Mouse (Mus musculus): ENCODE measurements at regions not wholly inside any gene's neighbourhood (a gene's known extent, or its start where the extent isn't known, plus 50 kb on each side); places are given as distances from the start of the nearest gene placed in this dataset.

- DNase-seq (ENCODE audit: low spot score in 2 of 2), result no peak
These were observed 239.9 kb downstream of the Fam173b start for GRCm38 (mm10) chr15:31841519-31841918.

- no peak for DNase-seq (ENCODE audit: low spot score in 2 of 2)
These were observed 253.1 kb downstream of the Fam173b start for GRCm38 (mm10) chr15:31854764-31855163.

GRCm38 (mm10) chr15:31855188-31855587, 253.5 kb downstream of the Fam173b start:
- no peak for DNase-seq (ENCODE audit: low spot score in 2 of 2)

- no peak for DNase-seq (ENCODE audit: low spot score in 2 of 2)
These were observed 267.4 kb downstream of the Fam173b start for GRCm38 (mm10) chr15:31869100-31869499.

- DNase-seq (ENCODE audit: low spot score in 2 of 2), result no peak
These were observed 268.2 kb downstream of the Fam173b start for GRCm38 (mm10) chr15:31869673-31870417.

- no peak for DNase-seq (ENCODE audit: low spot score in 2 of 2)
These were observed 273.8 kb downstream of the Fam173b start for GRCm38 (mm10) chr15:31875436-31875835.

GRCm38 (mm10) chr15:31880479-31880878, 278.8 kb downstream of the Fam173b start:
- no peak for DNase-seq (ENCODE audit: low spot score in 2 of 2)

- DNase-seq (ENCODE audit: low spot score in 2 of 2), result no peak
These were observed 280.7 kb downstream of the Fam173b start for GRCm38 (mm10) chr15:31882331-31882730.

- DNase-seq (ENCODE audit: low spot score in 2 of 2), result no peak
These were observed 281.9 kb downstream of the Fam173b start for GRCm38 (mm10) chr15:31883516-31883915.

- DNase-seq (ENCODE audit: low spot score in 2 of 2), result no peak
These were observed 278.0 kb upstream of the Tas2r119 start for GRCm38 (mm10) chr15:31898904-31899650.

- no peak for DNase-seq (ENCODE audit: low spot score in 2 of 2)
These were observed 276.8 kb upstream of the Tas2r119 start for GRCm38 (mm10) chr15:31900325-31900724.

- no peak for DNase-seq (ENCODE audit: low spot score in 2 of 2)
These were observed 268.7 kb upstream of the Tas2r119 start for GRCm38 (mm10) chr15:31908432-31908831.

- no peak for DNase-seq (ENCODE audit: low spot score in 2 of 2)
These were observed 265.1 kb upstream of the Tas2r119 start for GRCm38 (mm10) chr15:31911978-31912377.

- DNase-seq (ENCODE audit: low spot score in 2 of 2), result no peak
These were observed 255.6 kb upstream of the Tas2r119 start for GRCm38 (mm10) chr15:31921485-31921884.

GRCm38 (mm10) chr15:31960301-31960700, 216.8 kb upstream of the Tas2r119 start:
- peak in 1 of 2 experiments; percentile 20 for DNase-seq (ENCODE audit: low spot score in 2 of 2)

GRCm38 (mm10) chr15:31961963-31962362, 215.1 kb upstream of the Tas2r119 start:
- DNase-seq (ENCODE audit: low spot score in 2 of 2), result no peak

GRCm38 (mm10) chr15:31964911-31965310, 212.2 kb upstream of the Tas2r119 start:
- DNase-seq (ENCODE audit: low spot score in 2 of 2), result no peak

GRCm38 (mm10) chr15:31965542-31965941, 211.5 kb upstream of the Tas2r119 start:
- no peak for DNase-seq (ENCODE audit: low spot score in 2 of 2)

GRCm38 (mm10) chr15:31972891-31973290, 204.2 kb upstream of the Tas2r119 start:
- no peak for DNase-seq (ENCODE audit: low spot score in 2 of 2)

- peak in 1 of 2 experiments; percentile 30 for DNase-seq (ENCODE audit: low spot score in 2 of 2)
These were observed 203.2 kb upstream of the Tas2r119 start for GRCm38 (mm10) chr15:31973889-31974288.

- DNase-seq (ENCODE audit: low spot score in 2 of 2), result no peak
These were observed 200.6 kb upstream of the Tas2r119 start for GRCm38 (mm10) chr15:31976461-31976860.

GRCm38 (mm10) chr15:31977563-31977962, 199.5 kb upstream of the Tas2r119 start:
- no peak for DNase-seq (ENCODE audit: low spot score in 2 of 2)

GRCm38 (mm10) chr15:31979961-31980360, 197.1 kb upstream of the Tas2r119 start:
- DNase-seq (ENCODE audit: low spot score in 2 of 2), result no peak

Measured in cerebellum, postnatal 4 days (tissue).